Mouse (Mus musculus) heart, adult 2 months (tissue): ENCODE measurements around the gene Taok1. TPM values are rescaled to one million over a fixed set of nuclear protein-coding genes. Genes with fewer than 3 reads are reported as not detected.

Experiments used
- DNase-seq, 2 experiments: peaks; one replicate each; pipeline ENCODE4 v3.0.0; 2021
- H3K27ac ChIP-seq: fragments of 200-600 bp; 2 replicates; pipeline ENCODE4 v1.8.1; 2022
- H3K27me3 ChIP-seq: fragments of 200-500 bp; 2 replicates; pipeline ENCODE4 v1.6.1; 2012; ENCODE audit warnings: mild to moderate bottlenecking, low read length, inconsistent platforms, mixed read lengths; ENCODE audit not compliant: control insufficient read depth, insufficient read depth
- H3K36me3 ChIP-seq: fragments of 200-500 bp; 2 replicates; pipeline ENCODE4 v1.6.1; 2012; ENCODE audit warnings: low read length, inconsistent platforms; ENCODE audit not compliant: control insufficient read depth, insufficient read depth
- H3K4me1 ChIP-seq: fragments of 200-500 bp; 2 replicates; pipeline ENCODE4 v1.6.1; 2011; ENCODE audit warnings: low read length; ENCODE audit not compliant: control insufficient read depth, insufficient read depth
- H3K4me3 ChIP-seq: fragments of 200-600 bp; 2 replicates; pipeline ENCODE4 v1.8.1; 2022
- H3K79me2 ChIP-seq: fragments of 200-500 bp; replicated peaks from 2 replicates; pipeline ENCODE4 v1.6.1; 2012; ENCODE audit warnings: mild to moderate bottlenecking, inconsistent platforms, low read length, moderate library complexity, mixed read lengths; ENCODE audit not compliant: control insufficient read depth, insufficient read depth
- H3K9ac ChIP-seq: fragments of 200-500 bp; 2 replicates; pipeline ENCODE4 v1.6.1; 2012; ENCODE audit warnings: low read depth, mild to moderate bottlenecking, control low read depth, inconsistent platforms, low read length, mixed read lengths
- CTCF ChIP-seq: fragments of 200-600 bp; IDR thresholded peaks from 2 replicates; pipeline ENCODE4 v1.8.1; 2022; ENCODE audit warnings: antibody characterized with exemption, mild to moderate bottlenecking, moderate library complexity
- EP300 ChIP-seq: fragments of 200-500 bp; IDR thresholded peaks from 2 replicates; pipeline ENCODE4 v1.6.1; 2011; ENCODE audit warnings: low read depth, low read length, control low read depth; ENCODE audit not compliant: insufficient read depth
- POLR2A ChIP-seq: fragments of 200-500 bp; IDR thresholded peaks from 2 replicates; pipeline ENCODE4 v1.6.1; 2011; ENCODE audit warnings: mild to moderate bottlenecking, low read depth, low read length, control low read depth; ENCODE audit not compliant: insufficient read depth
- WGBS: fragments of 180-500 bp; shearing (Covaris S2); methylation state at CpG from one replicate; pipeline ENCODE4 v1.1.7; 2018; 5-methylcytosine and 5-hydroxymethylcytosine counted together
- intact Hi-C: fragments of 180-260 bp; cut with DNase I; formaldehyde crosslinking; loops from one replicate; pipeline ENCODE4 v1.15.1; 2025
- polyA plus RNA-seq: library from polyadenylated mRNA; depleted of rRNA; stranded (reverse); fragments of >200 nt; gene quantifications from 2 replicates; pipeline ENCODE4 v1.2.3, GENCODE M21; 2012; rRNA removed
- total RNA-seq, 2 experiments: library from RNA; stranded (reverse); gene quantifications; 2 replicates each; pipeline ENCODE4 v1.2.3; 2021

Gene Taok1
- total and polyA plus RNA-seq, 3 experiments: 7.8 to 56.8 (median 50.9) TPM

DNA sequence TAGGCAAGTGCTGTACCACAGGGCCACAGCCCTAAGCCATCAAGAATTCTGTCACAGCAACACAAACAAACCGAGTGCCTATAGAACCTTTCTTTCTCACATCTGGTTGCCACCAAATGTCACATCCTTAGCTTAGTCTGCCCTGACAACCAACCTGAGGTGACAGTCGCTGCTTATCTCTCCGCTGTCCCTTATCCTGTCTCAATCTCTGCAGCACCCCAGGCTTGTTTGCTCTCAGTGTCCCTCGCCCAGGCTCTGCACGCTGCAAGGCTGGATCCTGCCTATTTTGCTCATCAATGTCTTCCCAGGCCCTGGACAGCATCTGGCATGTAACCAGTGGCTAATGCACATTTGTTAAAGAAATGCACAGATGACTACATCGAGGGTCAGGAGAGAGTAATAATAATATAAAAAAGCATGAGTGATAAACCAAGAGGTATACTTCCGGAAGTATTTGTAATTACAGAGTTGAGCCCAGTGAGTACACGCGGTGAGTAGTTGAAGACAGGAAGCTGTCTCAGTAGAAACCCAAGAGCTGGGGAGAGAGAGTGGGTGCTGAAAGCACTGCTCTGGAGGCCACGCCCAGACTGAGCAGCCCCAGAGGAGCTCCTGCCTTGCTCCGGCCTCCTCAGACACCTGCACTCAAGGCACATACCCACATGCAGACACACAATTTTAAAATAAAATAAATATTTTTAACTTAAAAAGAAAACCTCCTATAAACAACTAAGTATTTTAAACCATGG lies 123.9 kb downstream of the Taok1 start:
- Histone ChIP-seq H3K4me1 (no peaks in the 10 kb centered on the region), H3K27me3 (no peaks in the 10 kb centered on the region), H3K4me3 (no peak overlapping the region), H3K79me2 (no peaks in the 10 kb centered on the region), H3K27ac (no peak overlapping the region), H3K9ac (no peak overlapping the region), H3K36me3 (no peaks in the 10 kb centered on the region)
- intact Hi-C loops: loop anchor here (5.0 kb wide), 1 partner anchor 381 kb away; no protein-coding TSS in a partner anchor
- 51% methylated on average over 11 of the region's 11 CpGs for WGBS
- DNase-seq: no peak
- TF ChIP-seq EP300 (no peak), CTCF (no peak), POLR2A (no peak)

- Histone ChIP-seq H3K4me3 (no peak overlapping the region), H3K79me2 (no peaks in the 10 kb centered on the region), H3K4me1 (no peaks in the 10 kb centered on the region), H3K27ac (no peak overlapping the region), H3K27me3 (no peaks in the 10 kb centered on the region), H3K36me3 (no peaks in the 10 kb centered on the region), H3K9ac (no peak overlapping the region)
- DNase-seq: no peak
- TF ChIP-seq EP300 (no peak), POLR2A (no peak), CTCF (no peak)
- intact Hi-C loops: loop anchor here (5.0 kb wide), 1 partner anchor 381 kb away; no protein-coding TSS in a partner anchor
- whole genome bisulfite sequencing: 64% methylated on average over 3 of the region's 3 CpGs
Measured at GRCm38 (mm10) chr11:77483043-77483442, 124.6 kb downstream of the Taok1 start.

Other genes with a start within 250 kb of the Taok1 start
- gene Coro6, start 145.4 kb downstream of the Taok1 start, total RNA-seq: 100 to 1,000 TPM; 207 to 213 TPM
- gene Coro6, start 145.4 kb downstream of the Taok1 start, polyA plus RNA-seq: 482 and 483 TPM in 2 replicates
- 10 to 100 TPM in 1 of 2 experiments, 1 to 10 TPM in 1; 9.2 to 10.6 TPM for gene Ankrd13b, start 118.1 kb downstream of the Taok1 start, total RNA-seq
- gene Ankrd13b, start 118.1 kb downstream of the Taok1 start, polyA plus RNA-seq: 19.4 and 20.3 TPM in 2 replicates
- 10 to 100 TPM; 53.3 to 59.4 TPM for gene Git1, start 114.3 kb downstream of the Taok1 start, total RNA-seq
- gene Git1, start 114.3 kb downstream of the Taok1 start, polyA plus RNA-seq: 52.3 and 54.0 TPM in 2 replicates
- gene Abhd15, start 92.7 kb downstream of the Taok1 start, total RNA-seq: 1 to 10 TPM; 2.4 to 2.9 TPM
- gene Abhd15, start 92.7 kb downstream of the Taok1 start, polyA plus RNA-seq: 1.4 and 2.0 TPM in 2 replicates
- gene Trp53i13, start 91.8 kb downstream of the Taok1 start, total RNA-seq: 1 to 10 TPM; 8.3 to 9.8 TPM
- gene Trp53i13, start 91.8 kb downstream of the Taok1 start, polyA plus RNA-seq: 13.5 and 14.2 TPM in 2 replicates
- gene Gm10392, start 88.6 kb downstream of the Taok1 start, total RNA-seq: not detected
- 0.06 TPM in 1 of 2 replicates, not detected in the other for gene Gm10392, start 88.6 kb downstream of the Taok1 start, polyA plus RNA-seq
- 10 to 100 TPM; 44.8 to 47.6 TPM for gene Nufip2, start 78.3 kb upstream of the Taok1 start, total RNA-seq
- gene Nufip2, start 78.3 kb upstream of the Taok1 start, polyA plus RNA-seq: 11.4 and 14.7 TPM in 2 replicates
- gene Cryba1, start 117.5 kb upstream of the Taok1 start, total RNA-seq: not detected
- gene Cryba1, start 117.5 kb upstream of the Taok1 start, polyA plus RNA-seq: not detected in 2 replicates
- 100 to 1,000 TPM; 240 to 274 TPM for gene Myo18a, start 155.4 kb upstream of the Taok1 start, total RNA-seq
- gene Myo18a, start 155.4 kb upstream of the Taok1 start, polyA plus RNA-seq: 98.6 and 107 TPM in 2 replicates
- gene Gm10277, start 179.9 kb upstream of the Taok1 start, total RNA-seq: not detected
- gene Gm10277, start 179.9 kb upstream of the Taok1 start, polyA plus RNA-seq: not detected in 2 replicates